Mouse (Mus musculus): ENCODE results near the gene Rftn2.

GRCm38 (mm10) chr1:55157329-55157728, 69.3 kb downstream of the Rftn2 start:
- TF ChIP-seq POLR2A (IDR thresholded peaks at IDR 0.05; ENCODE audit: low read depth, low read length), result no peak
- TF ChIP-seq CTCF (IDR thresholded peaks at IDR 0.05; ENCODE audit: extremely low read depth, insufficient read depth, insufficient read length, insufficient replicate concordance), result no peak
